Mouse (Mus musculus) midbrain, embryonic 13.5 days (tissue): Measurements from ENCODE around the gene Kpna4. TPM values are rescaled to one million over a fixed set of nuclear protein-coding genes. Genes with fewer than 3 reads are reported as not detected.

Source experiments
- ATAC-seq: fragments of 200-750 bp; cut with Nextera tagmentation; 2 replicates; pipeline ENCODE4 v1.8.0; 2017; ENCODE audit warnings: mild to moderate bottlenecking, moderate TSS enrichment, moderate library complexity
- H3K27ac ChIP-seq: fragments of 300-500 bp; sonication (generic); 2 replicates; pipeline ENCODE4 v1.5.1; 2015; ENCODE audit warnings: inconsistent platforms, mild to moderate bottlenecking, moderate library complexity
- H3K27me3 ChIP-seq: fragments of 300-500 bp; sonication (generic); 2 replicates; pipeline ENCODE4 v1.6.1; 2015; ENCODE audit warnings: mild to moderate bottlenecking, inconsistent platforms
- H3K36me3 ChIP-seq: fragments of 300-500 bp; sonication (generic); 2 replicates; pipeline ENCODE4 v1.6.1; 2015; ENCODE audit warnings: mild to moderate bottlenecking, inconsistent platforms
- H3K4me1 ChIP-seq: fragments of 300-500 bp; sonication (generic); replicated peaks from 2 replicates; pipeline ENCODE4 v1.6.1; 2015; ENCODE audit warnings: inconsistent platforms
- H3K4me2 ChIP-seq: fragments of 300-500 bp; sonication (generic); replicated peaks from 2 replicates; pipeline ENCODE4 v1.6.1; 2015; ENCODE audit warnings: moderate library complexity, mild to moderate bottlenecking, inconsistent platforms
- H3K4me3 ChIP-seq: fragments of 300-500 bp; sonication (generic); replicated peaks from 2 replicates; pipeline ENCODE4 v1.5.1; 2015; ENCODE audit warnings: mild to moderate bottlenecking, inconsistent platforms
- H3K9ac ChIP-seq: fragments of 300-500 bp; sonication (generic); replicated peaks from 2 replicates; pipeline ENCODE4 v1.6.1; 2015; ENCODE audit warnings: mild to moderate bottlenecking, inconsistent platforms
- H3K9me3 ChIP-seq: fragments of 300-500 bp; sonication (generic); 2 replicates; pipeline ENCODE4 v1.6.1; 2016; ENCODE audit warnings: mild to moderate bottlenecking, inconsistent platforms
- WGBS: fragments of 180-500 bp; shearing (Covaris S2); methylation state at CpG from one replicate; pipeline ENCODE4 v1.1.7; 2015; 5-methylcytosine and 5-hydroxymethylcytosine counted together
- polyA plus RNA-seq: library from polyadenylated mRNA; unstranded; fragments of >200 nt; fragmentation: Nextera tagmentation; extraction: Ambion mirVana; gene quantifications from 2 replicates; pipeline ENCODE4 v1.2.1, GENCODE M21; 2015

Kpna4 gene
- polyA plus RNA-seq, 1 experiment from 2014 or later = 38.6 TPM

- Histone ChIP-seq H3K36me3 (peaks cover 51% of the 10 kb centered on the region), H3K9me3 (no peaks in the 10 kb centered on the region), H3K4me2 (no peak overlapping the region), H3K27me3 (no peaks in the 10 kb centered on the region), H3K4me1 (no peaks in the 10 kb centered on the region), H3K27ac (no peak overlapping the region), H3K4me3 (no peak overlapping the region), H3K9ac (no peak overlapping the region)
- 96% methylated on average over 7 of the region's 7 CpGs for WGBS
- no peak for ATAC-seq
Observed at GRCm38 (mm10) chr3:69094456-69094855, 32.5 kb downstream of the Kpna4 start.

- no peak overlapping the region for H3K27ac ChIP-seq
- WGBS = 49% methylated on average over 1 of the region's 1 CpGs
- ATAC-seq = 0 out of 2 replicates have a peak, but pooled peaks have one; percentile 24
Observed at GRCm38 (mm10) chr3:69064005-69064404, 62.9 kb downstream of the Kpna4 start.

GRCm38 (mm10) chr3:69062764-69063163 is 64.1 kb downstream of the Kpna4 start:
- Histone ChIP-seq H3K36me3 (no peaks in the 10 kb centered on the region), H3K9me3 (no peaks in the 10 kb centered on the region), H3K27ac (no peak overlapping the region), H3K4me2 (no peak overlapping the region), H3K4me3 (no peak overlapping the region), H3K27me3 (no peaks in the 10 kb centered on the region), H3K4me1 (no peaks in the 10 kb centered on the region), H3K9ac (no peak overlapping the region)
- 75% methylated on average over 1 of the region's 1 CpGs for WGBS
- no peak for ATAC-seq

More at GRCm38 (mm10) chr3:69064005-69064404, 62.9 kb downstream of the Kpna4 start:
- Histone ChIP-seq H3K9ac (no peak overlapping the region), H3K9me3 (no peaks in the 10 kb centered on the region), H3K4me2 (no peak overlapping the region), H3K36me3 (no peaks in the 10 kb centered on the region), H3K4me3 (no peak overlapping the region), H3K4me1 (no peaks in the 10 kb centered on the region), H3K27me3 (no peaks in the 10 kb centered on the region)

DNA sequence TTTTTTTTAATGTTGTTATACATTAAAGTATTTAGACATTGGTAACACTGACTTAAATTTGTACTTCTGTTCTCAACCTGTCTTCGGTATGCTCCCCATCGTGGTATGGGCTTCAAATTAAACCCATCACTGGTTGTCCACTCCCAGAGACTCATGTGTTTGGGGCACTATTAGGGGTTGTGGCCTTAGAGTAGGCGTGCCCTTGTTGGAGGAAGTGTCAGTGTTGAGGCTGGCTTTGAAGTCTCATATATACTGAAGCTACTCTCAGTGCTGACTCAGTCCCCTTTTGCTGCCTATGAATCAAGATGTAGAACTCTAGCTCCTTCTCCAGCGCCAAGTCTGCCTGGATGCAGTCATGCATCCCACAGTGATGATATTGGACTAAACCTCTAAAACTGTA is 66.2 kb downstream of the Kpna4 start:
- Histone ChIP-seq H3K9me3 (no peaks in the 10 kb centered on the region), H3K36me3 (no peaks in the 10 kb centered on the region), H3K4me1 (no peaks in the 10 kb centered on the region), H3K4me2 (no peak overlapping the region), H3K27me3 (no peaks in the 10 kb centered on the region), H3K27ac (no peak overlapping the region), H3K4me3 (no peak overlapping the region), H3K9ac (no peak overlapping the region)
- 96% methylated on average over 4 of the region's 4 CpGs for WGBS
- no peak for ATAC-seq

DNA sequence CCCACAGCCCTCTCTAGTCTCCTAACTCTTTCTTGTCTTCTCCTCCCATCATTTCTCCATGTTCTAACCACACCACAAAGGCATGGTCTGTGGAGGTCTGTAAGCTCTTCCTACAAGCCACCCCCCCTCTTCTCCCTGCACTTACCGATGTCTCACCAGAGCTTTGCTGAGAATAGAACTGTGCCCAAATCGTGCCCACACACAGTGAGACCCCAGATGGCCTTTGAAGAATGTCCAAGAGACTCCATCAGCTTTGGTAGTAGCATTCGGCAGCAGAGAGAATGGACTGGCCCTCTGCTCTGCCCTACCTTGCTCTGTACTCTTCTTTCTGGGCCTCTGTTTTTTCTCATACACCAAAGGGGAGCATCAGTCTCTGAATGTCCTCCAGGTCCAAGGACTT is 71.0 kb downstream of the Kpna4 start:
- H3K27me3 ChIP-seq = no peaks in the 10 kb centered on the region
- no peak overlapping the region for H3K9ac ChIP-seq
- H3K9me3 ChIP-seq = no peaks in the 10 kb centered on the region
- H3K36me3 ChIP-seq = no peaks in the 10 kb centered on the region
- H3K4me2 ChIP-seq = no peak overlapping the region
- H3K4me1 ChIP-seq = no peaks in the 10 kb centered on the region
- ATAC-seq = no peak
- 91% methylated on average over 3 of the region's 3 CpGs for WGBS
- H3K27ac ChIP-seq = no peak overlapping the region
- no peak overlapping the region for H3K4me3 ChIP-seq

GRCm38 (mm10) chr3:69054760-69055432 is 72.0 kb downstream of the Kpna4 start:
- Histone ChIP-seq H3K4me2 (no peak overlapping the region), H3K9ac (no peak overlapping the region), H3K4me3 (no peak overlapping the region), H3K9me3 (no peaks in the 10 kb centered on the region), H3K27me3 (no peaks in the 10 kb centered on the region), H3K36me3 (no peaks in the 10 kb centered on the region), H3K27ac (no peak overlapping the region), H3K4me1 (no peaks in the 10 kb centered on the region)
- no peak for ATAC-seq
- 87% methylated on average over 7 of the region's 7 CpGs for WGBS

GRCm38 (mm10) chr3:69051894-69052293 is 75.0 kb downstream of the Kpna4 start:
- no peak overlapping the region for H3K4me3 ChIP-seq
- WGBS = 94% methylated on average over 11 of the region's 11 CpGs
- no peak for ATAC-seq

DNA sequence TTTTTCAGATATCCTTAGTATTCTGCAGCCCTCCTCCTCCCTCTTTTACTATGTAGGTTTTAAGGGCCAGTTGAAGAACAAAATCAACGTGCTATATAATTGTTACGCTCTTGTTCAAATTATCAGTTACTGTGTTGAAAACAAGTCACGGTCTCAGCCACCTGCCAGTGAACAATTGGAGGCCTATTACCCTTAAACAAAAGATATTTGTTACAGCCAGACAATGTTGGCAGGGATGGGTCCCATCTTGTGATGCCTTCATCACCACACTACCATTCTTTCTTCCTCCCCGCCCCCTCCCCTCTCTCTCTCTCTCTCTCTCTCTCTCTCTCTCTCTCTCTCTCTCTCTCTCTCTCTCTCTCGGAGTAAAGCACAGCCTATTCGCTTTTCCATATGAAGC is 77.9 kb downstream of the Kpna4 start:
- 77% methylated on average over 6 of the region's 6 CpGs for WGBS
- H3K27ac ChIP-seq = no peak overlapping the region
- no peaks in the 10 kb centered on the region for H3K36me3 ChIP-seq
- peaks cover 8% of the 10 kb centered on the region for H3K4me1 ChIP-seq
- no peak overlapping the region for H3K4me2 ChIP-seq
- peaks cover 6% of the 10 kb centered on the region for H3K27me3 ChIP-seq
- no peaks in the 10 kb centered on the region for H3K9me3 ChIP-seq
- H3K9ac ChIP-seq = no peak overlapping the region
- ATAC-seq = no peak
- H3K4me3 ChIP-seq = no peak overlapping the region

More at GRCm38 (mm10) chr3:69051894-69052293, 75.0 kb downstream of the Kpna4 start:
- no peaks in the 10 kb centered on the region for H3K9me3 ChIP-seq
- no peak overlapping the region for H3K9ac ChIP-seq
- no peak overlapping the region for H3K27ac ChIP-seq
- H3K4me1 ChIP-seq = no peaks in the 10 kb centered on the region
- no peak overlapping the region for H3K4me2 ChIP-seq
- H3K27me3 ChIP-seq = peaks cover under 1% of the 10 kb centered on the region
- no peaks in the 10 kb centered on the region for H3K36me3 ChIP-seq

GRCm38 (mm10) chr3:69047684-69048083 is 79.2 kb downstream of the Kpna4 start:
- Histone ChIP-seq H3K27ac (no peak overlapping the region), H3K9me3 (no peaks in the 10 kb centered on the region), H3K4me1 (peaks cover 17% of the 10 kb centered on the region), H3K9ac (no peak overlapping the region), H3K36me3 (no peaks in the 10 kb centered on the region), H3K4me3 (no peak overlapping the region), H3K4me2 (no peak overlapping the region), H3K27me3 (peaks cover 6% of the 10 kb centered on the region)
- WGBS = 81% methylated on average over 4 of the region's 4 CpGs
- ATAC-seq = no peak

- ATAC-seq = no peak
- no peak overlapping the region for H3K9ac ChIP-seq
- H3K27ac ChIP-seq = no peak overlapping the region
- WGBS = 78% methylated on average over 4 of the region's 4 CpGs
- no peak overlapping the region for H3K4me2 ChIP-seq
- H3K4me1 ChIP-seq = peaks cover 22% of the 10 kb centered on the region
- no peaks in the 10 kb centered on the region for H3K36me3 ChIP-seq
- H3K27me3 ChIP-seq = peaks cover 6% of the 10 kb centered on the region
- H3K4me3 ChIP-seq = no peak overlapping the region
- H3K9me3 ChIP-seq = no peaks in the 10 kb centered on the region
Observed at GRCm38 (mm10) chr3:69046509-69046908, 80.4 kb downstream of the Kpna4 start.

DNA sequence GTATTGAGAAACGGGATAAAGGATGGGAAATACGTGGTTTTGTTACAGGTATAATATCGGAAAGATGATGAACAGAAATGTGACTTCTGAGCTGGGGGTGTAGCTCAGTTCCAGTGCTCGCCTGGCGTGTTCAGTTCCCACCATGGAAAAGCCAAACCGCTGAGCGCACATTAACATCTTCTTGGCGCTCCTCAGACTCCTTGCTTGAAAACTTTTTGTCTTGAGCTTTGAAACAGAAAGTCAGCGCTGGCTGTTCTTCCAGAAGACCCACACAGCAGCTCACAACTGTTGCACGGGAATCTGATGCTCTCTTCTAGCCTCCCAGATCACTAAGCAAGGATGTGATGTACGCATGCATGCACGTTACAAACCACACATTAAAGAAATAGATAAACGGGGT is 81.2 kb downstream of the Kpna4 start:
- H3K36me3 ChIP-seq = 0 out of 2 replicates have a peak, but pooled peaks cover 3% of the 10 kb centered on the region
- no peak for ATAC-seq
- peak overlapping the region; percentile 88; the same call in 1 of the 2 replicates for H3K9ac ChIP-seq
- WGBS = 21% methylated on average over 13 of the region's 13 CpGs
- peak overlapping the region; percentile 96; the same call in 1 of the 2 replicates for H3K27ac ChIP-seq
- peaks cover 29% of the 10 kb centered on the region for H3K4me1 ChIP-seq
- H3K4me2 ChIP-seq = peak overlapping the region; percentile 76
- H3K4me3 ChIP-seq = peak overlapping the region; percentile 93
- H3K9me3 ChIP-seq = no peaks in the 10 kb centered on the region
- H3K27me3 ChIP-seq = peaks cover 6% of the 10 kb centered on the region

- H3K9me3 ChIP-seq = no peaks in the 10 kb centered on the region
- ATAC-seq = peak; percentile 43
- WGBS = 7% methylated on average over 9 of the region's 9 CpGs
- H3K27ac ChIP-seq = peak overlapping the region; percentile 96
- H3K4me2 ChIP-seq = peak overlapping the region; percentile 76
- H3K4me3 ChIP-seq = peak overlapping the region; percentile 93
- peak overlapping the region; percentile 88 for H3K9ac ChIP-seq
- peaks cover 31% of the 10 kb centered on the region for H3K4me1 ChIP-seq
- peaks cover 6% of the 10 kb centered on the region for H3K36me3 ChIP-seq
- peaks cover 6% of the 10 kb centered on the region for H3K27me3 ChIP-seq
Observed at GRCm38 (mm10) chr3:69045400-69045703, 81.6 kb downstream of the Kpna4 start.
